Comparison of ENCODE assay signal across 8 mouse cellular contexts in the genomic region with DNA sequence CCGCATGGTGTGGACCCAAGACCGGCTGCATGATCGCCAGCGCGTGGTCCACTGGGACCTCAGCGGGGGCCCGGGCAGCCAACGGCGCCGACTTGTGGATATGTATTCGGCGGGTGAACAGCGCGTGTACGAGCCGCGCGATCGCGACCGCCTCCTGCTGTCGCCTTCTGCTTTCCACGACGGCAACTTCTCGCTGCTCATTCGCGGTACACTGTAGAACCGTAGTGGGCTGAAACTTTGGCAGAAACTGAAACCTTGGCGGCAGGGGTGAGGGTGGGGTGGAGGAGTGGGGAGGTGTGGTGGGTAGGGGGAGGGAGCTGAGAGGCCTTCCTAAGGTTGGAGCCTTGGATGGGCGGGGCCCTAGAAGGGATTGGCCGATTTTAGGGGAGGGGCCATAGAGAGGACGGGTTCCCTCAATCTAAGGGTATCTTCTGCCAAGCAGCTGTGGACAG. TPM values are rescaled to one million over a fixed set of nuclear protein-coding genes. Genes with fewer than 3 reads are reported as not detected.
DNase-seq lines count a peak whose midpoint lies in the region; ATAC-seq lines count a peak whose summit lies in the region.

No protein-coding gene starts in this region.

- H3K27ac ChIP-seq in embryonic facial prominence, embryonic 12.5 days, result no peak overlapping the region
- H3K27ac ChIP-seq in heart, embryonic 11.5 days (ENCODE audit: low read depth, low read length), result no peak overlapping the region

- peak; percentile 78 to 80 for DNase-seq in B cell, adult 2 months
- peak; percentile 79 for DNase-seq in T-cell, adult 2 months (ENCODE audit: low spot score)
- peak; percentile 75 for DNase-seq in kidney, adult 9 months
- DNase-seq in lung, postnatal 10 days, result peak; percentile 88
- peak; percentile 70 for DNase-seq in retina, embryonic 14.5 days (ENCODE audit: low spot score)
- peak; percentile 64 for DNase-seq in yolk sac, embryonic 10.5 days (ENCODE audit: low spot score)

- H3K9ac ChIP-seq in embryonic facial prominence, embryonic 12.5 days, result peak overlapping the region; percentile 61
- H3K9ac ChIP-seq in heart, embryonic 11.5 days (ENCODE audit: low read depth, low read length), result peak overlapping the region; percentile 70

- peak overlapping the region; percentile 94 for H3K4me2 ChIP-seq in embryonic facial prominence, embryonic 12.5 days (replicated peaks)
- peak overlapping the region; percentile 95 for H3K4me2 ChIP-seq in heart, embryonic 11.5 days

- H3K4me3 ChIP-seq in embryonic facial prominence, embryonic 12.5 days, result peak overlapping the region; percentile 47
- peak overlapping the region; percentile 58 for H3K4me3 ChIP-seq in heart, embryonic 11.5 days (ENCODE audit: low read depth, low read length)

- WGBS in embryonic facial prominence, embryonic 12.5 days, result under 1% methylated on average over 32 of the region's 32 CpGs
- WGBS in heart, embryonic 11.5 days (ENCODE audit: insufficient replicate concordance), result under 1% methylated on average over 32 of the region's 32 CpGs

- no peaks in the 10 kb centered on the region for H3K9me3 ChIP-seq in embryonic facial prominence, embryonic 12.5 days
- no peaks in the 10 kb centered on the region for H3K9me3 ChIP-seq in heart, embryonic 11.5 days (replicated peaks; ENCODE audit: control insufficient read depth, low read length)

- peak; percentile 62; the same call in 1 of the 2 replicates for ATAC-seq in embryonic facial prominence, embryonic 12.5 days (ENCODE audit: insufficient number of reproducible peaks, insufficient read depth, low FRiP score, low TSS enrichment)
- peak; percentile 75 for ATAC-seq in heart, embryonic 11.5 days (replicated peaks; ENCODE audit: insufficient number of reproducible peaks, low FRiP score, low TSS enrichment)

- peaks cover 15% of the 10 kb centered on the region for H3K36me3 ChIP-seq in embryonic facial prominence, embryonic 12.5 days
- no peaks in the 10 kb centered on the region; the same call in 1 of the 2 replicates for H3K36me3 ChIP-seq in heart, embryonic 11.5 days (ENCODE audit: control insufficient read depth, insufficient read depth, low read length)

- H3K27me3 ChIP-seq in embryonic facial prominence, embryonic 12.5 days, result no peaks in the 10 kb centered on the region
- peaks cover 5% of the 10 kb centered on the region; the same call in 1 of the 2 replicates for H3K27me3 ChIP-seq in heart, embryonic 11.5 days (ENCODE audit: control insufficient read depth, insufficient read depth, low read length)

- H3K4me1 ChIP-seq in embryonic facial prominence, embryonic 12.5 days, result peaks cover 28% of the 10 kb centered on the region
- peaks cover 38% of the 10 kb centered on the region for H3K4me1 ChIP-seq in heart, embryonic 11.5 days (ENCODE audit: control insufficient read depth, insufficient read depth, low read length)

RNA-seq across cellular contexts. Expression of gene Mxra8, which starts 1.5 kb away (rescaled TPM):
- polyA plus RNA-seq in embryonic facial prominence, embryonic 12.5 days (2016; fragmentation: Nextera tagmentation; extraction: Ambion mirVana), result 50.7 and 52.6 TPM in 2 replicates
- polyA plus RNA-seq in heart, embryonic 11.5 days (2014; fragmentation: Nextera tagmentation; extraction: Ambion mirVana), result 34.5 and 37.2 TPM in 2 replicates

RNA-seq across cellular contexts. Expression of gene Dvl1, which starts 6.2 kb away (rescaled TPM):
- polyA plus RNA-seq in embryonic facial prominence, embryonic 12.5 days (2016; fragmentation: Nextera tagmentation; extraction: Ambion mirVana), result 8.3 and 16.9 TPM in 2 replicates
- 5.8 and 6.8 TPM in 2 replicates for polyA plus RNA-seq in heart, embryonic 11.5 days (2014; fragmentation: Nextera tagmentation; extraction: Ambion mirVana)

RNA-seq across cellular contexts. Expression of gene Aurkaip1, which starts 10.0 kb away (rescaled TPM):
- polyA plus RNA-seq in embryonic facial prominence, embryonic 12.5 days (2016; fragmentation: Nextera tagmentation; extraction: Ambion mirVana), result 146 and 149 TPM in 2 replicates
- polyA plus RNA-seq in heart, embryonic 11.5 days (2014; fragmentation: Nextera tagmentation; extraction: Ambion mirVana), result 121 and 122 TPM in 2 replicates

RNA-seq across cellular contexts. Expression of gene Tas1r3, which starts 22.1 kb away (rescaled TPM):
- 0.34 and 0.47 TPM in 2 replicates for polyA plus RNA-seq in embryonic facial prominence, embryonic 12.5 days (2016; fragmentation: Nextera tagmentation; extraction: Ambion mirVana)
- polyA plus RNA-seq in heart, embryonic 11.5 days (2014; fragmentation: Nextera tagmentation; extraction: Ambion mirVana), result 0.11 and 0.18 TPM in 2 replicates

RNA-seq across cellular contexts. Expression of gene Cptp, which starts 28.2 kb away (rescaled TPM):
- polyA plus RNA-seq in embryonic facial prominence, embryonic 12.5 days (2016; fragmentation: Nextera tagmentation; extraction: Ambion mirVana), result 15.9 and 17.1 TPM in 2 replicates
- 12.2 and 12.8 TPM in 2 replicates for polyA plus RNA-seq in heart, embryonic 11.5 days (2014; fragmentation: Nextera tagmentation; extraction: Ambion mirVana)
